Mouse (Mus musculus) megakaryocyte, embryonic 14.5 days (primary cell): ENCODE results near the gene Rnd1.

Experiments used
- FLI1 ChIP-seq: IDR thresholded peaks from 2 replicates; pipeline ENCODE4 v1.6.1; 2012; ENCODE audit warnings: low read length, inconsistent platforms, mixed read lengths
- GATA1 ChIP-seq: IDR thresholded peaks from 3 replicates; pipeline ENCODE4 v1.6.1; 2012; ENCODE audit warnings: mixed read lengths, low read length, inconsistent platforms, borderline replicate concordance

GRCm38 (mm10) chr15:98644406-98644805, 32.9 kb downstream of the Rnd1 start:
- TF ChIP-seq GATA1, result no peak
- TF ChIP-seq FLI1, result no peak
